Mouse (Mus musculus) midbrain, embryonic 15.5 days (tissue): Measurements from ENCODE around the gene Wdr1. TPM values are rescaled to one million over a fixed set of nuclear protein-coding genes. Genes with fewer than 3 reads are reported as not detected.

Experiments used
- ATAC-seq: fragments of 200-750 bp; cut with Nextera tagmentation; replicated peaks from 2 replicates; pipeline ENCODE4 v1.8.0; 2017; ENCODE audit warnings: moderate TSS enrichment
- H3K27ac ChIP-seq: fragments of 300-500 bp; sonication (generic); 2 replicates; pipeline ENCODE4 v1.5.1; 2015; ENCODE audit warnings: mild to moderate bottlenecking, inconsistent platforms
- H3K27me3 ChIP-seq: fragments of 300-500 bp; sonication (generic); replicated peaks from 2 replicates; pipeline ENCODE4 v1.6.1; 2015; ENCODE audit warnings: inconsistent platforms
- H3K36me3 ChIP-seq: fragments of 300-500 bp; sonication (generic); replicated peaks from 2 replicates; pipeline ENCODE4 v1.6.1; 2015; ENCODE audit warnings: inconsistent platforms
- H3K4me1 ChIP-seq: fragments of 300-500 bp; sonication (generic); 2 replicates; pipeline ENCODE4 v1.6.1; 2015; ENCODE audit warnings: inconsistent platforms
- H3K4me2 ChIP-seq: fragments of 300-500 bp; sonication (generic); 2 replicates; pipeline ENCODE4 v1.6.1; 2015; ENCODE audit warnings: inconsistent platforms, mild to moderate bottlenecking, moderate library complexity
- H3K4me3 ChIP-seq: fragments of 300-500 bp; sonication (generic); 2 replicates; pipeline ENCODE4 v1.5.1; 2015; ENCODE audit warnings: mild to moderate bottlenecking, inconsistent platforms
- H3K9ac ChIP-seq: fragments of 300-500 bp; sonication (generic); 2 replicates; pipeline ENCODE4 v1.6.1; 2015; ENCODE audit warnings: mild to moderate bottlenecking, inconsistent platforms
- H3K9me3 ChIP-seq: fragments of 300-500 bp; sonication (generic); 2 replicates; pipeline ENCODE4 v1.6.1; 2016; ENCODE audit warnings: inconsistent platforms
- WGBS: fragments of 180-500 bp; shearing (Covaris S2); methylation state at CpG from one replicate; pipeline ENCODE4 v1.1.7; 2015; ENCODE audit warnings: mixed read lengths; 5-methylcytosine and 5-hydroxymethylcytosine counted together
- polyA plus RNA-seq: library from polyadenylated mRNA; unstranded; fragments of >200 nt; fragmentation: Nextera tagmentation; extraction: Ambion mirVana; gene quantifications from 2 replicates; pipeline ENCODE4 v1.2.1, GENCODE M21; 2015

Gene Wdr1
- polyA plus RNA-seq, 1 experiment from 2014 or later: 210 TPM

GRCm38 (mm10) chr5:38560586-38561425 lies 2.2 kb downstream of the Wdr1 start:
- Histone ChIP-seq H3K4me2 (peak overlapping the region; percentile 96), H3K9me3 (no peaks in the 10 kb centered on the region), H3K9ac (peak overlapping the region; percentile 85), H3K27me3 (no peaks in the 10 kb centered on the region), H3K4me3 (peak overlapping the region; percentile 94), H3K27ac (peak overlapping the region; percentile 89), H3K4me1 (peaks cover 31% of the 10 kb centered on the region), H3K36me3 (peaks cover 5% of the 10 kb centered on the region; the same call in 1 of the 2 replicates)
- ATAC-seq: peak; percentile 61
- 1% methylated on average over 41 of the region's 41 CpGs for WGBS

GRCm38 (mm10) chr5:38558831-38559230 lies 4.2 kb downstream of the Wdr1 start:
- H3K9me3 ChIP-seq: no peaks in the 10 kb centered on the region
- H3K27ac ChIP-seq: no peak overlapping the region
- no peaks in the 10 kb centered on the region for H3K27me3 ChIP-seq
- WGBS: 80% methylated on average over 5 of the region's 5 CpGs
- no peak overlapping the region for H3K4me3 ChIP-seq
- no peak overlapping the region for H3K4me2 ChIP-seq
- ATAC-seq: no peak
- peaks cover 33% of the 10 kb centered on the region for H3K4me1 ChIP-seq
- H3K36me3 ChIP-seq: peaks cover 5% of the 10 kb centered on the region; the same call in 1 of the 2 replicates
- H3K9ac ChIP-seq: no peak overlapping the region

- no peaks in the 10 kb centered on the region for H3K9me3 ChIP-seq
These were observed 5.2 kb downstream of the Wdr1 start for GRCm38 (mm10) chr5:38557811-38558210.

GRCm38 (mm10) chr5:38556406-38556805 lies 6.6 kb downstream of the Wdr1 start:
- peaks cover 25% of the 10 kb centered on the region for H3K4me1 ChIP-seq
- no peak overlapping the region for H3K4me2 ChIP-seq
- H3K27ac ChIP-seq: no peak overlapping the region
- no peaks in the 10 kb centered on the region for H3K27me3 ChIP-seq
- WGBS: 90% methylated on average over 3 of the region's 3 CpGs
- no peak overlapping the region for H3K4me3 ChIP-seq
- no peaks in the 10 kb centered on the region for H3K9me3 ChIP-seq
- peaks cover 9% of the 10 kb centered on the region for H3K36me3 ChIP-seq
- H3K9ac ChIP-seq: no peak overlapping the region
- ATAC-seq: no peak

More at GRCm38 (mm10) chr5:38557811-38558210, 5.2 kb downstream of the Wdr1 start:
- H3K9ac ChIP-seq: no peak overlapping the region
- no peak for ATAC-seq
- peaks cover 5% of the 10 kb centered on the region; the same call in 1 of the 2 replicates for H3K36me3 ChIP-seq
- H3K4me1 ChIP-seq: peaks cover 33% of the 10 kb centered on the region
- H3K27me3 ChIP-seq: no peaks in the 10 kb centered on the region
- no peak overlapping the region for H3K27ac ChIP-seq
- 97% methylated on average over 4 of the region's 4 CpGs for WGBS
- no peak overlapping the region for H3K4me2 ChIP-seq
- no peak overlapping the region for H3K4me3 ChIP-seq

GRCm38 (mm10) chr5:38553953-38554352 lies 9.1 kb downstream of the Wdr1 start:
- peaks cover 6% of the 10 kb centered on the region for H3K4me1 ChIP-seq
- 71% methylated on average over 3 of the region's 3 CpGs for WGBS
- H3K36me3 ChIP-seq: peaks cover 32% of the 10 kb centered on the region
- no peaks in the 10 kb centered on the region for H3K9me3 ChIP-seq
- H3K4me3 ChIP-seq: no peak overlapping the region
- no peak for ATAC-seq
- H3K27ac ChIP-seq: no peak overlapping the region
- H3K27me3 ChIP-seq: no peaks in the 10 kb centered on the region
- no peak overlapping the region for H3K4me2 ChIP-seq
- H3K9ac ChIP-seq: no peak overlapping the region

- Histone ChIP-seq H3K36me3 (peaks cover 37% of the 10 kb centered on the region), H3K27me3 (no peaks in the 10 kb centered on the region), H3K4me3 (no peak overlapping the region), H3K9me3 (no peaks in the 10 kb centered on the region), H3K4me2 (no peak overlapping the region), H3K27ac (no peak overlapping the region), H3K9ac (no peak overlapping the region), H3K4me1 (0 out of 2 replicates have a peak, but pooled peaks cover 2% of the 10 kb centered on the region)
- ATAC-seq: no peak
- 95% methylated on average over 4 of the region's 4 CpGs for whole genome bisulfite sequencing
These were observed 9.5 kb downstream of the Wdr1 start for GRCm38 (mm10) chr5:38553491-38553890.

- Histone ChIP-seq H3K27me3 (no peaks in the 10 kb centered on the region), H3K9ac (no peak overlapping the region), H3K4me2 (no peak overlapping the region), H3K4me1 (0 out of 2 replicates have a peak, but pooled peaks cover 2% of the 10 kb centered on the region), H3K27ac (no peak overlapping the region), H3K4me3 (no peak overlapping the region), H3K9me3 (no peaks in the 10 kb centered on the region), H3K36me3 (peaks cover 45% of the 10 kb centered on the region)
- WGBS: 88% methylated on average over 3 of the region's 3 CpGs
- no peak for ATAC-seq
These were observed 10.4 kb downstream of the Wdr1 start for GRCm38 (mm10) chr5:38552615-38553014.

- H3K9ac ChIP-seq: no peak overlapping the region
- no peaks in the 10 kb centered on the region for H3K9me3 ChIP-seq
- H3K4me3 ChIP-seq: no peak overlapping the region
- no peaks in the 10 kb centered on the region for H3K27me3 ChIP-seq
- WGBS: 80% methylated on average over 1 of the region's 1 CpGs
- no peak for ATAC-seq
- no peak overlapping the region for H3K4me2 ChIP-seq
- 0 out of 2 replicates have a peak, but pooled peaks cover 2% of the 10 kb centered on the region for H3K4me1 ChIP-seq
- 0 out of 2 replicates have a peak overlapping the region, but pooled peaks have one; percentile 10 for H3K27ac ChIP-seq
- H3K36me3 ChIP-seq: peaks cover 56% of the 10 kb centered on the region
These were observed 12.7 kb downstream of the Wdr1 start for GRCm38 (mm10) chr5:38550221-38550768.

GRCm38 (mm10) chr5:38549461-38549909 lies 13.5 kb downstream of the Wdr1 start:
- H3K27me3 ChIP-seq: no peaks in the 10 kb centered on the region
- 0 out of 2 replicates have a peak, but pooled peaks have one; percentile 37 for ATAC-seq
- 79% methylated on average over 3 of the region's 3 CpGs for WGBS
- H3K4me2 ChIP-seq: no peak overlapping the region
- 0 out of 2 replicates have a peak, but pooled peaks cover 2% of the 10 kb centered on the region for H3K4me1 ChIP-seq
- H3K4me3 ChIP-seq: no peak overlapping the region
- 0 out of 2 replicates have a peak overlapping the region, but pooled peaks have one; percentile 40 for H3K27ac ChIP-seq
- no peaks in the 10 kb centered on the region for H3K9me3 ChIP-seq
- no peak overlapping the region for H3K9ac ChIP-seq
- peaks cover 56% of the 10 kb centered on the region for H3K36me3 ChIP-seq

GRCm38 (mm10) chr5:38547375-38547774 lies 15.6 kb downstream of the Wdr1 start:
- Histone ChIP-seq H3K4me3 (no peak overlapping the region), H3K9me3 (no peaks in the 10 kb centered on the region), H3K36me3 (peaks cover 66% of the 10 kb centered on the region), H3K9ac (no peak overlapping the region), H3K4me1 (no peaks in the 10 kb centered on the region), H3K27ac (no peak overlapping the region), H3K4me2 (no peak overlapping the region), H3K27me3 (no peaks in the 10 kb centered on the region)
- no peak for ATAC-seq
- WGBS: 62% methylated on average over 6 of the region's 6 CpGs

GRCm38 (mm10) chr5:38544423-38545415 lies 18.3 kb downstream of the Wdr1 start:
- Histone ChIP-seq H3K4me2 (no peak overlapping the region), H3K4me1 (no peaks in the 10 kb centered on the region), H3K36me3 (peaks cover 66% of the 10 kb centered on the region), H3K27ac (no peak overlapping the region), H3K9ac (no peak overlapping the region), H3K4me3 (no peak overlapping the region), H3K27me3 (no peaks in the 10 kb centered on the region), H3K9me3 (no peaks in the 10 kb centered on the region)
- WGBS: 85% methylated on average over 5 of the region's 5 CpGs
- ATAC-seq: no peak
